Mouse (Mus musculus): ENCODE results near the gene Atp1a4.

GRCm38 (mm10) chr1:172286740-172287139, 28.5 kb upstream of the Atp1a4 start:
- TF ChIP-seq POLR2A (IDR thresholded peaks at IDR 0.05; ENCODE audit: extremely low read depth, insufficient read depth, low read length) (no peak), CTCF (IDR thresholded peaks at IDR 0.05; ENCODE audit: low read depth, low read length) (no peak)
